Mouse (Mus musculus): ENCODE measurements around the gene Acadl.

Gene Acadl

GRCm38 (mm10) chr1:66862712-66863511 lies at the start of gene Acadl:
Acadl (minus strand) TSS chr1:66863277.
- DNase-seq (ENCODE audit: inconsistent ontology term), result peak; percentile 91

- no peak for DNase-seq (ENCODE audit: inconsistent ontology term)
These were observed 49.2 kb upstream of the Acadl start for GRCm38 (mm10) chr1:66912305-66912704.

GRCm38 (mm10) chr1:66902566-66902965 lies 39.5 kb upstream of the Acadl start:
- DNase-seq (ENCODE audit: inconsistent ontology term), result no peak

- DNase-seq (ENCODE audit: inconsistent ontology term), result no peak
These were observed 37.9 kb upstream of the Acadl start for GRCm38 (mm10) chr1:66900946-66901345.

GRCm38 (mm10) chr1:66898261-66898660 lies 35.2 kb upstream of the Acadl start:
- no peak for DNase-seq (ENCODE audit: inconsistent ontology term)

- no peak for DNase-seq (ENCODE audit: inconsistent ontology term)
These were observed 33.5 kb upstream of the Acadl start for GRCm38 (mm10) chr1:66896556-66896955.

- DNase-seq (ENCODE audit: inconsistent ontology term), result peak; percentile 59
These were observed 33.0 kb upstream of the Acadl start for GRCm38 (mm10) chr1:66896125-66896524.

GRCm38 (mm10) chr1:66895837-66896118 lies 32.7 kb upstream of the Acadl start:
- peak; percentile 55 for DNase-seq (ENCODE audit: inconsistent ontology term)

- no peak for DNase-seq (ENCODE audit: inconsistent ontology term)
These were observed 32.2 kb upstream of the Acadl start for GRCm38 (mm10) chr1:66895093-66895836.

- no peak for DNase-seq (ENCODE audit: inconsistent ontology term)
These were observed 24.1 kb upstream of the Acadl start for GRCm38 (mm10) chr1:66887175-66887574.

GRCm38 (mm10) chr1:66880217-66880616 lies 17.1 kb upstream of the Acadl start:
- no peak for DNase-seq (ENCODE audit: inconsistent ontology term)

GRCm38 (mm10) chr1:66874740-66875139 lies 11.7 kb upstream of the Acadl start:
- DNase-seq (ENCODE audit: inconsistent ontology term), result no peak

GRCm38 (mm10) chr1:66871591-66871990 lies 8.5 kb upstream of the Acadl start:
- peak; percentile 36 for DNase-seq (ENCODE audit: inconsistent ontology term)

GRCm38 (mm10) chr1:66865633-66866032 lies 2.6 kb upstream of the Acadl start:
- no peak for DNase-seq (ENCODE audit: inconsistent ontology term)

- DNase-seq (ENCODE audit: inconsistent ontology term), result peak; percentile 43
These were observed 841 bp upstream of the Acadl start for GRCm38 (mm10) chr1:66863741-66864495.

GRCm38 (mm10) chr1:66861764-66862672 lies 1.1 kb downstream of the Acadl start:
- peak; percentile 36 for DNase-seq (ENCODE audit: inconsistent ontology term)

- DNase-seq (ENCODE audit: inconsistent ontology term), result no peak
These were observed 15.6 kb downstream of the Acadl start for GRCm38 (mm10) chr1:66847506-66847905.

GRCm38 (mm10) chr1:66845690-66846318 lies 17.3 kb downstream of the Acadl start:
- peak; percentile 32 for DNase-seq (ENCODE audit: inconsistent ontology term)

GRCm38 (mm10) chr1:66841938-66842337 lies 21.1 kb downstream of the Acadl start:
- no peak for DNase-seq (ENCODE audit: inconsistent ontology term)

- no peak for DNase-seq (ENCODE audit: inconsistent ontology term)
These were observed 21.6 kb downstream of the Acadl start for GRCm38 (mm10) chr1:66841510-66841909.

Measured in Muller cell, postnatal 12 days (primary cell).